ENCODE assay signal across 8 mouse cellular contexts in genomic region chr9:55512027-55512543, GRCm38 (mm10). TPM values are rescaled to one million over a fixed set of nuclear protein-coding genes. Genes with fewer than 3 reads are reported as not detected.
A peak's percentile ranks its signal among the peaks of the same experiment; 100 is the strongest.
DNase-seq lines count a peak whose midpoint lies in the region; ATAC-seq and TF ChIP-seq lines count a peak whose summit lies in the region.

Etfa (minus strand) TSS chr9:55512243.

- DNase-seq in G1E (ENCODE audit: low spot score) = peak; percentile 98
- peak; percentile 92 to 96 for DNase-seq in cerebellum, adult 18-20 months
- DNase-seq in heart, postnatal 36 days = peak; percentile 94
- DNase-seq in layer of hippocampus, adult 2 months (ENCODE audit: low spot score in 2 of 2) = peak; percentile 92 to 93
- peak; percentile 99 for DNase-seq in lung, embryonic 14.5 days
- peak; percentile 97 for DNase-seq in thymus, adult 2 months

- TF ChIP-seq CTCF in G1E (IDR thresholded peaks at IDR 0.05; ENCODE audit: low read depth, low read length) = no peak
- no peak for TF ChIP-seq CTCF in layer of hippocampus, adult 2 months (conservative IDR thresholded peaks at IDR 0.05)
- no peak for TF ChIP-seq CTCF in lung, embryonic 14.5 days (IDR thresholded peaks at IDR 0.05; ENCODE audit: low read depth)
- no peak for TF ChIP-seq CTCF in olfactory bulb, adult 2 months (IDR thresholded peaks at IDR 0.05; ENCODE audit: insufficient read depth, low read depth, low read length)
- 0 out of 2 replicates have a peak, but pooled peaks have one; percentile 33 for TF ChIP-seq CTCF in thymus, adult 2 months (IDR thresholded peaks at IDR 0.05; ENCODE audit: borderline replicate concordance, control insufficient read depth, extremely low read depth, insufficient read depth, low read length, poor library complexity)

- H3K9ac ChIP-seq in forebrain, embryonic 16.5 days (replicated peaks; ENCODE audit: low read depth, low read length) = peak within 1 kb of the TSS; percentile 87
- H3K9ac ChIP-seq in lung, embryonic 14.5 days = peak within 1 kb of the TSS; percentile 81

- ATAC-seq in G1E (ENCODE audit: extremely low read depth, insufficient number of reproducible peaks, low FRiP score, poor library complexity, severe bottlenecking) = peak; percentile 99
- ATAC-seq in forebrain, embryonic 16.5 days = peak; percentile 100
- ATAC-seq in lung, embryonic 14.5 days (ENCODE audit: insufficient read depth) = peak; percentile 99

- H3K4me1 ChIP-seq in G1E (ENCODE audit: insufficient read depth, low read depth, low read length) = peaks cover 24% of the 10 kb centered on the region
- peaks cover 3% of the 10 kb centered on the region for H3K4me1 ChIP-seq in forebrain, embryonic 16.5 days (replicated peaks; ENCODE audit: control insufficient read depth, insufficient read depth, low read length)
- H3K4me1 ChIP-seq in lung, embryonic 14.5 days (ENCODE audit: insufficient read depth) = no peaks in the 10 kb centered on the region
- peaks cover 9% of the 10 kb centered on the region for H3K4me1 ChIP-seq in olfactory bulb, adult 2 months (ENCODE audit: control insufficient read depth, insufficient read depth, low read length)
- peaks cover 2% of the 10 kb centered on the region for H3K4me1 ChIP-seq in thymus, adult 2 months (replicated peaks; ENCODE audit: control insufficient read depth, insufficient read depth, low read length)

- peaks cover 10% of the 10 kb centered on the region for H3K27me3 ChIP-seq in G1E (ENCODE audit: insufficient read depth, low read length)
- peaks cover 6% of the 10 kb centered on the region for H3K27me3 ChIP-seq in forebrain, embryonic 16.5 days (replicated peaks; ENCODE audit: control insufficient read depth, insufficient read depth, low read length)
- H3K27me3 ChIP-seq in lung, embryonic 14.5 days (ENCODE audit: insufficient read depth, low read length) = no peaks in the 10 kb centered on the region
- no peaks in the 10 kb centered on the region; the same call in 1 of the 2 replicates for H3K27me3 ChIP-seq in thymus, adult 2 months (ENCODE audit: control insufficient read depth, insufficient read depth, low read length)

- H3K36me3 ChIP-seq in G1E (replicated peaks) = peaks cover 17% of the 10 kb centered on the region
- H3K36me3 ChIP-seq in forebrain, embryonic 16.5 days (ENCODE audit: control insufficient read depth, insufficient read depth) = no peaks in the 10 kb centered on the region
- no peaks in the 10 kb centered on the region for H3K36me3 ChIP-seq in lung, embryonic 14.5 days (ENCODE audit: insufficient read depth)
- no peaks in the 10 kb centered on the region for H3K36me3 ChIP-seq in thymus, adult 2 months (ENCODE audit: control insufficient read depth, insufficient read depth, low read length)

- TF ChIP-seq POLR2A in olfactory bulb, adult 2 months (IDR thresholded peaks at IDR 0.05; ENCODE audit: insufficient read depth, low read depth, low read length) = peak; percentile 69
- TF ChIP-seq POLR2A in thymus, adult 2 months (IDR thresholded peaks at IDR 0.05; ENCODE audit: control insufficient read depth, extremely low read depth, insufficient read depth, low read length, poor library complexity) = peak; percentile 68; the same call in 1 of the 2 replicates

- intact Hi-C loops in heart, postnatal 36 days (cut with DNase I) = loop anchor here (2.0 kb wide), 1 partner anchor 33 kb away; no protein-coding TSS in a partner anchor

- under 1% methylated on average over 46 of the region's 47 CpGs for WGBS in forebrain, embryonic 16.5 days
- WGBS in lung, embryonic 14.5 days = under 1% methylated on average over 47 of the region's 47 CpGs
- under 1% methylated on average over 47 of the region's 47 CpGs for WGBS in olfactory bulb, adult 2 months
- under 1% methylated on average over 47 of the region's 47 CpGs for WGBS in thymus, adult 2 months

- no peaks in the 10 kb centered on the region for H3K9me3 ChIP-seq in G1E (replicated peaks)
- no peaks in the 10 kb centered on the region for H3K9me3 ChIP-seq in forebrain, embryonic 16.5 days (ENCODE audit: control insufficient read depth, low read length)
- no peaks in the 10 kb centered on the region for H3K9me3 ChIP-seq in lung, embryonic 14.5 days (ENCODE audit: low read depth, low read length)

- H3K4me3 ChIP-seq in G1E (ENCODE audit: low read depth, low read length) = peak within 1 kb of the TSS; percentile 91
- peak within 1 kb of the TSS; percentile 90 for H3K4me3 ChIP-seq in forebrain, embryonic 16.5 days (replicated peaks; ENCODE audit: low read length)
- H3K4me3 ChIP-seq in layer of hippocampus, adult 2 months = peak within 1 kb of the TSS; percentile 88
- peak within 1 kb of the TSS; percentile 85 for H3K4me3 ChIP-seq in lung, embryonic 14.5 days (ENCODE audit: low read depth, low read length)
- peak within 1 kb of the TSS; percentile 91 for H3K4me3 ChIP-seq in olfactory bulb, adult 2 months (ENCODE audit: insufficient read depth, low read depth, low read length)
- peak within 1 kb of the TSS; percentile 74 for H3K4me3 ChIP-seq in thymus, adult 2 months (ENCODE audit: control insufficient read depth, insufficient read depth, low read length)

- peak within 1 kb of the TSS; percentile 65 for H3K27ac ChIP-seq in forebrain, embryonic 16.5 days (ENCODE audit: low read length)
- H3K27ac ChIP-seq in layer of hippocampus, adult 2 months = peak within 1 kb of the TSS; percentile 94
- peak within 1 kb of the TSS; percentile 88 for H3K27ac ChIP-seq in lung, embryonic 14.5 days (ENCODE audit: low read depth)
- peak within 1 kb of the TSS; percentile 39; the same call in 1 of the 2 replicates for H3K27ac ChIP-seq in olfactory bulb, adult 2 months (ENCODE audit: insufficient read depth, low read depth, low read length)
- H3K27ac ChIP-seq in thymus, adult 2 months (ENCODE audit: control insufficient read depth, insufficient read depth, low read length) = 0 out of 2 replicates have a peak within 1 kb of the TSS, but pooled peaks have one; percentile 4

- H3K4me2 ChIP-seq in forebrain, embryonic 16.5 days (ENCODE audit: low read length) = peak within 1 kb of the TSS; percentile 91
- peak within 1 kb of the TSS; percentile 71 for H3K4me2 ChIP-seq in lung, embryonic 14.5 days

RNA-seq across cellular contexts. Expression of gene Etfa, which starts in this region (rescaled TPM):
- total RNA-seq in G1E (2014; fragmentation: Nextera tagmentation) (49.2 and 59.6 TPM in 2 replicates), G1E (2017) (41.8 and 44.2 TPM in 2 replicates)
- 67.9 and 77.6 TPM in 2 replicates for polyA plus RNA-seq in G1E (2012)
- polyA plus RNA-seq in forebrain, embryonic 16.5 days (2015; fragmentation: Nextera tagmentation; extraction: Ambion mirVana) = 87.3 and 93.0 TPM in 2 replicates
- total RNA-seq in heart, postnatal 36 days (2021) = 100 to 1,000 TPM; 924 to 965 TPM
- 10 to 100 TPM; 38.6 to 44.8 TPM for total RNA-seq in layer of hippocampus, adult 2 months (2021)
- 194 and 201 TPM in 2 replicates for polyA plus RNA-seq in lung, embryonic 14.5 days (2014; fragmentation: Nextera tagmentation; extraction: Ambion mirVana)
- not detected in 2 replicates for polyA plus RNA-seq in olfactory bulb, adult 2 months (2012; ENCODE audit: insufficient read depth, insufficient read length, low replicate concordance, missing spikeins)
- 41.9 and 45.3 TPM in 2 replicates for polyA plus RNA-seq in thymus, adult 2 months (2012; rRNA removed)

Comparison
In these comparisons a context has a peak if more than half of its experiments do, and no peak if none do; other contexts are left out.
1. Peak in every context shown above with its lines: DNase-seq, ATAC-seq, H3K4me3 ChIP-seq and H3K27ac ChIP-seq.
2. RNA of gene Etfa (total RNA-seq): 924 to 965 TPM in heart, postnatal 36 days; 41.8 to 59.6 TPM in G1E and 38.6 to 44.8 TPM in layer of hippocampus, adult 2 months; every median in the first group is over 10 times any median in the second.
3. RNA of gene Etfa (polyA plus RNA-seq): 194 to 201 TPM in lung, embryonic 14.5 days, 87.3 to 93.0 TPM in forebrain, embryonic 16.5 days, 67.9 to 77.6 TPM in G1E and 41.9 to 45.3 TPM in thymus, adult 2 months; not detected in olfactory bulb, adult 2 months; every median in the first group is over 10 times any median in the second.
4. H3K27ac ChIP-seq: peak in every context shown above with its lines; median percentile 94 in layer of hippocampus, adult 2 months; 88 in lung, embryonic 14.5 days; 65 in forebrain, embryonic 16.5 days; 39 in olfactory bulb, adult 2 months; 4 in thymus, adult 2 months.